Mouse (Mus musculus): ENCODE measurements at regions not wholly inside any gene's neighbourhood (a gene's known extent, or its start where the extent isn't known, plus 50 kb on each side); places are given as distances from the start of the nearest gene placed in this dataset.
A peak's percentile ranks its signal among the peaks of the same experiment; 100 is the strongest.
"Not testable (repeated sequence)": the region's sequence is repeated elsewhere in the genome, so short reads cannot be mapped to it uniquely, and the experiment has no call there.

GRCm38 (mm10) chr6:37618990-37619389 lies 89.0 kb downstream of the Akr1d1 start:
- intact Hi-C loops (cut with DNase I) = no loop called here
- DNase-seq (ENCODE audit: low spot score in 2 of 2) = no peak

GRCm38 (mm10) chr6:37621364-37622029 lies 91.5 kb downstream of the Akr1d1 start:
- intact Hi-C loops (cut with DNase I) = no loop called here
- no peak for DNase-seq (ENCODE audit: low spot score in 2 of 2)

GRCm38 (mm10) chr6:37622273-37622672 lies 92.3 kb downstream of the Akr1d1 start:
- DNase-seq (ENCODE audit: low spot score in 2 of 2) = no peak
- intact Hi-C loops (cut with DNase I) = no loop called here

GRCm38 (mm10) chr6:37627206-37627605 lies 97.2 kb downstream of the Akr1d1 start:
- no peak for DNase-seq (ENCODE audit: low spot score in 2 of 2)
- intact Hi-C loops (cut with DNase I) = no loop called here

- no peak for DNase-seq (ENCODE audit: low spot score in 2 of 2)
- intact Hi-C loops (cut with DNase I) = no loop called here
These were observed 104.0 kb downstream of the Akr1d1 start for GRCm38 (mm10) chr6:37633948-37634347.

- intact Hi-C loops (cut with DNase I) = no loop called here
- DNase-seq (ENCODE audit: low spot score in 2 of 2) = no peak
These were observed 112.1 kb downstream of the Akr1d1 start for GRCm38 (mm10) chr6:37642066-37642465.

GRCm38 (mm10) chr6:37642701-37643121 lies 112.7 kb downstream of the Akr1d1 start:
- intact Hi-C loops (cut with DNase I) = no loop called here
- peak; percentile 54 to 80 for DNase-seq (ENCODE audit: low spot score in 2 of 2)

- intact Hi-C loops (cut with DNase I) = no loop called here
- no peak for DNase-seq (ENCODE audit: low spot score in 2 of 2)
These were observed 113.2 kb downstream of the Akr1d1 start for GRCm38 (mm10) chr6:37643176-37643575.

GRCm38 (mm10) chr6:37643718-37644117 lies 113.7 kb downstream of the Akr1d1 start:
- no peak for DNase-seq (ENCODE audit: low spot score in 2 of 2)
- intact Hi-C loops (cut with DNase I) = no loop called here

- intact Hi-C loops (cut with DNase I) = no loop called here
- no peak for DNase-seq (ENCODE audit: low spot score in 2 of 2)
These were observed 115.6 kb downstream of the Akr1d1 start for GRCm38 (mm10) chr6:37645551-37645950.

GRCm38 (mm10) chr6:37657300-37657699 lies 127.3 kb downstream of the Akr1d1 start:
- DNase-seq (ENCODE audit: low spot score in 2 of 2); intact Hi-C loops (cut with DNase I): not testable (repeated sequence)

- DNase-seq (ENCODE audit: low spot score in 2 of 2) = peak; percentile 1 to 20
- intact Hi-C loops (cut with DNase I) = no loop called here
These were observed 128.2 kb downstream of the Akr1d1 start for GRCm38 (mm10) chr6:37658021-37658650.

- intact Hi-C loops (cut with DNase I) = no loop called here
- no peak for DNase-seq (ENCODE audit: low spot score in 2 of 2)
These were observed 132.8 kb downstream of the Akr1d1 start for GRCm38 (mm10) chr6:37662747-37663146.

- DNase-seq (ENCODE audit: low spot score in 2 of 2) = no peak
- intact Hi-C loops (cut with DNase I) = no loop called here
These were observed 135.6 kb downstream of the Akr1d1 start for GRCm38 (mm10) chr6:37665576-37665975.

GRCm38 (mm10) chr6:37669407-37669806 lies 139.4 kb downstream of the Akr1d1 start:
- intact Hi-C loops (cut with DNase I) = no loop called here
- no peak for DNase-seq (ENCODE audit: low spot score in 2 of 2)

- no peak for DNase-seq (ENCODE audit: low spot score in 2 of 2)
- intact Hi-C loops (cut with DNase I) = no loop called here
These were observed 140.7 kb downstream of the Akr1d1 start for GRCm38 (mm10) chr6:37670701-37671100.

- intact Hi-C loops (cut with DNase I) = no loop called here
- no peak for DNase-seq (ENCODE audit: low spot score in 2 of 2)
These were observed 149.9 kb downstream of the Akr1d1 start for GRCm38 (mm10) chr6:37679871-37680270.

GRCm38 (mm10) chr6:37681331-37681730 lies 151.4 kb downstream of the Akr1d1 start:
- intact Hi-C loops (cut with DNase I); DNase-seq (ENCODE audit: low spot score in 2 of 2): not testable (repeated sequence)

- intact Hi-C loops (cut with DNase I) = no loop called here
- DNase-seq (ENCODE audit: low spot score in 2 of 2) = no peak
These were observed 156.1 kb downstream of the Akr1d1 start for GRCm38 (mm10) chr6:37686094-37686493.

GRCm38 (mm10) chr6:37688866-37689617 lies 159.1 kb downstream of the Akr1d1 start:
- no peak for DNase-seq (ENCODE audit: low spot score in 2 of 2)

GRCm38 (mm10) chr6:37689696-37690095 lies 159.7 kb downstream of the Akr1d1 start:
- DNase-seq (ENCODE audit: low spot score in 2 of 2) = no peak
- intact Hi-C loops (cut with DNase I) = no loop called here

More at GRCm38 (mm10) chr6:37688866-37689617, 159.1 kb downstream of the Akr1d1 start:
- intact Hi-C loops (cut with DNase I) = no loop called here
